Mouse (Mus musculus) embryonic facial prominence, embryonic 10.5 days (tissue): ENCODE results near the gene Prg3. TPM values are rescaled to one million over a fixed set of nuclear protein-coding genes. Genes with fewer than 3 reads are reported as not detected.

Experiments
- DNase-seq: peaks from one replicate; pipeline ENCODE4 v3.0.0-alpha.2; 2017; ENCODE audit warnings: low spot score
- H3K27ac ChIP-seq: fragments of 300-500 bp; sonication (generic); replicated peaks from 2 replicates; pipeline ENCODE4 v1.5.1; 2016; ENCODE audit warnings: mild to moderate bottlenecking
- H3K27me3 ChIP-seq: fragments of 300-500 bp; sonication (generic); replicated peaks from 2 replicates; pipeline ENCODE4 v1.6.1; 2016; ENCODE audit warnings: low read depth, mild to moderate bottlenecking; ENCODE audit not compliant: poor library complexity, severe bottlenecking
- H3K36me3 ChIP-seq: fragments of 300-500 bp; sonication (generic); replicated peaks from 2 replicates; pipeline ENCODE4 v1.6.1; 2016; ENCODE audit warnings: mild to moderate bottlenecking, moderate library complexity
- H3K4me1 ChIP-seq: fragments of 300-500 bp; sonication (generic); 2 replicates; pipeline ENCODE4 v1.6.1; 2016
- H3K4me3 ChIP-seq: fragments of 300-500 bp; sonication (generic); 2 replicates; pipeline ENCODE4 v1.5.1; 2016; ENCODE audit warnings: mild to moderate bottlenecking, moderate library complexity
- H3K9me3 ChIP-seq: fragments of 300-500 bp; sonication (generic); 2 replicates; pipeline ENCODE4 v1.6.1; 2016; ENCODE audit warnings: mild to moderate bottlenecking
- WGBS: fragments of 180-500 bp; shearing (Covaris S2); methylation state at CpG from one replicate; pipeline ENCODE4 v1.1.7; 2016; 5-methylcytosine and 5-hydroxymethylcytosine counted together
- polyA plus RNA-seq: library from polyadenylated mRNA; unstranded; fragments of >200 nt; fragmentation: Nextera tagmentation; extraction: Ambion mirVana; gene quantifications from 2 replicates; pipeline ENCODE4 v1.2.1, GENCODE M21; 2016

Gene Prg3
- polyA plus RNA-seq, 1 experiment from 2014 or later = not detected

GRCm38 (mm10) chr2:84956274-84956673 is 31.7 kb upstream of the Prg3 start:
- no peak overlapping the region for H3K4me3 ChIP-seq
- peaks cover 66% of the 10 kb centered on the region for H3K36me3 ChIP-seq
- H3K27ac ChIP-seq = no peak overlapping the region
- H3K9me3 ChIP-seq = no peaks in the 10 kb centered on the region
- H3K27me3 ChIP-seq = no peaks in the 10 kb centered on the region
- WGBS = 60% methylated on average over 5 of the region's 5 CpGs
- DNase-seq = peak; percentile 68
- H3K4me1 ChIP-seq = no peaks in the 10 kb centered on the region

DNA sequence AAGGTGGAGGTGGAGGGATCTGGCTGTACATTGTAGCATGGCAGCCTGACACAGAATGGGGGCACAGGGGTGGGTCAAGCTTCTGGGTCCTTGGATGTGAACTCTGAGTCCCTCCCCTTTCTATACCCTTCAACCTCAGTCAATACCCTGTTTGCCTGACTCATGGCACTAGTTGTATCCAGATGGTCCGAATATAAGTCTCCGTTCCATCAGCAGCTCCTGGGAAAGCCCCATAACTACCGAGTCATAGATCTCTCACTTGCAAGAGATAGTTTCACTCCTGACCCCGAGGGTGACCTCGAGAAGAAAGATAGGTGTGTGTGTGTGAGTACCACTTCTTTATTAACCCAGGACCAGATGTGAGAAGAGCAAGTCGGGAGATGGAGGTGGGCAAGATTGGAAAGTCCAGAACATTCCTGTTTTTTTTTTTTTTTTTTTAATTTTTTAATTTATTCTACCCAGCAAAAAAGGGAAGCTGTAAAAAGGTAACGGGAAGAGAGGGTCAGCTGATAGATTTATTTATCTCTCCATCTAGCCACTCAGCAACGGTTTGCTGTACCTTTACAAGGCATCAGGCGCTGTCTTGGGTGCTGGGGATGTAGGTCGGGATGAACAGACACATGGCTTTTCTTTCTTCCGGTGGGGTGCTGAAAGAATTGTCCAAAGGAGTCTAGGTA is 29.3 kb upstream of the Prg3 start:
- DNase-seq = no peak
- WGBS = 90% methylated on average over 11 of the region's 11 CpGs
- Histone ChIP-seq H3K27me3 (no peaks in the 10 kb centered on the region), H3K36me3 (peaks cover 43% of the 10 kb centered on the region), H3K9me3 (no peaks in the 10 kb centered on the region), H3K4me1 (peaks cover 8% of the 10 kb centered on the region), H3K4me3 (no peak overlapping the region), H3K27ac (no peak overlapping the region)

DNA sequence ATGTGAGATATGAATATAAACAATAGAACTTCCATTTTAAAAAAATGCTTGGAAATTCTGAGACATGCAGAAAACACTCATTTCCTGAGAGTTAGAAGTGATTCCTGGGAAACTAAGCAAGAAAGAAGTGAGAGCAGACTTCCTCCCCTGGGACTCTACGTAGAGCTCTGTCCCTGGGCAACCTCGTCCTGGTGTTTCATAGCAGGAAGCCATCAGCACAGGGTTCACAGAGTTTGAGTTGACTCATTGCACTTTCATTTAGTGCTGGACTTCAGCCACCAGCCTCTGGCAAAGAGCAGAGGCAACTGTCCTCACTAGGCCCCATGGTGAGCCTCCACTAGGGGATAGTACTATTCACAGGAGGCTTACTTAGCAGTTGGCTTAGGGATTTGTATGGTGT is 26.7 kb upstream of the Prg3 start:
- H3K9me3 ChIP-seq = no peaks in the 10 kb centered on the region
- H3K4me3 ChIP-seq = no peak overlapping the region
- H3K4me1 ChIP-seq = peaks cover 8% of the 10 kb centered on the region
- H3K27ac ChIP-seq = no peak overlapping the region
- 71% methylated on average over 2 of the region's 2 CpGs for WGBS
- H3K27me3 ChIP-seq = no peaks in the 10 kb centered on the region
- H3K36me3 ChIP-seq = peaks cover 23% of the 10 kb centered on the region
- no peak for DNase-seq

DNA sequence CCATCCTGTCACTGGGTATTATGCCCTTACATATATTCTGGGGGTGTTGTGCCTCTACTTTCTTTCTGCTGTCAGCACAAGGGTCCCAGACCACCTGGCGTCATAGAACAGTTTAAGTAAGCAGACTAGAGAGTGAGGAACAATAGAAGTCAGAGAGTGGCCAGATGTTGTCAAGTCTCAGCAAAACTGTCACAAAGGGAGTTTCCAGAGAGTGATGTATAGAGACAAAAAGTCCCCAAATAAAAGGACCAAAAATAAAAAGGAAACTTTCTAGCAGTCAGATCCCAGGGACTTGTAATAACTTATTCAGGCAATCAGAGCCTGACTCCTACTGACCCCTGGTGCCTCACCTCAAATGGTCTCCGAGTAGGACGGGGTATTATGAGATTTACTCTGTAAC is 26.1 kb upstream of the Prg3 start:
- H3K27me3 ChIP-seq = no peaks in the 10 kb centered on the region
- peaks cover 8% of the 10 kb centered on the region for H3K4me1 ChIP-seq
- H3K27ac ChIP-seq = no peak overlapping the region
- WGBS = 81% methylated on average over 3 of the region's 3 CpGs
- no peak overlapping the region for H3K4me3 ChIP-seq
- no peaks in the 10 kb centered on the region for H3K9me3 ChIP-seq
- H3K36me3 ChIP-seq = peaks cover 17% of the 10 kb centered on the region
- no peak for DNase-seq

GRCm38 (mm10) chr2:84962906-84963507 is 25.0 kb upstream of the Prg3 start:
- no peak for DNase-seq
- Histone ChIP-seq H3K4me1 (peaks cover 8% of the 10 kb centered on the region), H3K27me3 (no peaks in the 10 kb centered on the region), H3K27ac (0 out of 2 replicates have a peak overlapping the region, but pooled peaks have one; percentile 19), H3K4me3 (no peak overlapping the region), H3K9me3 (no peaks in the 10 kb centered on the region), H3K36me3 (peaks cover 7% of the 10 kb centered on the region)
- 32% methylated on average over 6 of the region's 6 CpGs for whole genome bisulfite sequencing

- no peaks in the 10 kb centered on the region; the same call in 1 of the 2 replicates for H3K36me3 ChIP-seq
- WGBS = 90% methylated on average over 7 of the region's 7 CpGs
- H3K4me3 ChIP-seq = no peak overlapping the region
- no peaks in the 10 kb centered on the region for H3K9me3 ChIP-seq
- no peaks in the 10 kb centered on the region for H3K27me3 ChIP-seq
- H3K4me1 ChIP-seq = peaks cover 8% of the 10 kb centered on the region
- no peak overlapping the region for H3K27ac ChIP-seq
- DNase-seq = no peak
Measured at GRCm38 (mm10) chr2:84964111-84964801, 23.8 kb upstream of the Prg3 start.

DNA sequence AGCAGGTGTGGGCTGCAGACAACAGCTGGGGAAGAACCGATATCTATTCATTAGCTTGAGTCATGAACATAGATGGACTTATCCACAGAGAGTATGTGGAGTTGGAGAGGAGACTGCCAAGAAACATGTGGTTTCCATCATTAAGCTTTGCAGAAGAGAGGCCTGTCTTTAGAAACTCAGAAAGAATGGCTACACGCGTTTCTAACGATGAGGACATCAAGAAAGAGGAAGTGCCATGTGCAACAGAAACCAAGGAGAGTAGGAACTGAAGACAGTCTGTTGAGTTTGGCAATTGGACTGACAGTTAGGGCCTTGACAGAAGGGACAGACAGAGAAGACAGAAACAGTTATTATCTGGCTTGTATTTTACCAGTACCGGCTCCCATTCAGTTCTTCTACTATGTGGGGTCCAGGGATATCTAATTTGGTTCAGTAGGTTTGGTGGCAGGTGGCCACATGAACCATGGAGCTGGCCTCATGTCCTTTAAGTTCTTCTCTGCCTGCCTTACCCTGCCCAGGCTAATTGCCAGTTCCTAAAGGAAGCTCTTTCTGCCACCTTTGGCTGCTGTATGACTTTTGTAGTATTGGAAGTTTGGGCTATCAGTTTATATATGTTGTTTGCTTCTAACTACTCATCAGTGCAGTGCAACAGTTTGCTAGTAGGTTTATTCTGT is 20.6 kb upstream of the Prg3 start:
- Histone ChIP-seq H3K36me3 (no peaks in the 10 kb centered on the region), H3K27ac (no peak overlapping the region), H3K9me3 (no peaks in the 10 kb centered on the region), H3K4me3 (no peak overlapping the region), H3K4me1 (peaks cover 8% of the 10 kb centered on the region), H3K27me3 (no peaks in the 10 kb centered on the region)
- DNase-seq = no peak
- 88% methylated on average over 5 of the region's 5 CpGs for WGBS

DNA sequence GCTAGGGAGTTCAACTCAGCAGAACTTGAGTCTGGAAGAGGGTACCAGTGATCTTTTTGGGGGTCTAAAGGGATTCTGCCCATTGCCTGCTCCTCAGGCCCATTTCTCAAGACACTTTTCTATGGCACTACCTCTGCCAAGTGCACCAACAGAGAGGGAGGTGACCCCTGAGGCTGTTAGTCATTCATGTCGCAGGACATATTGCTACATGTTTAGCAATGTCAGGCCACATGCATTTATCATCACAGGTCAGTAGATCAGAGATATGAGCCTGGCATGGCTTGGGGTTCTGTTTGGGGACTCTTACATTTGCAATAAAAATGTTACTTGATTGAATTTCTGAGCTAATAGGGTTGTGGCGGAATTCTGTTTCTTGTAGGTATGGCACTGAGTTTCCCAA is 12.4 kb upstream of the Prg3 start:
- Histone ChIP-seq H3K4me1 (0 out of 2 replicates have a peak, but pooled peaks cover 3% of the 10 kb centered on the region), H3K4me3 (no peak overlapping the region), H3K27ac (no peak overlapping the region), H3K36me3 (no peaks in the 10 kb centered on the region), H3K27me3 (no peaks in the 10 kb centered on the region), H3K9me3 (no peaks in the 10 kb centered on the region)
- no peak for DNase-seq
- WGBS = 93% methylated on average over 2 of the region's 2 CpGs

GRCm38 (mm10) chr2:84980188-84980587 is 7.8 kb upstream of the Prg3 start, which contains the start of gene Prg2:
TSS of gene Prg2 (plus strand) at chr2:84980461.
- Histone ChIP-seq H3K27me3 (no peaks in the 10 kb centered on the region), H3K9me3 (no peaks in the 10 kb centered on the region), H3K4me3 (no peak within 1 kb of the TSS), H3K4me1 (0 out of 2 replicates have a peak, but pooled peaks cover 3% of the 10 kb centered on the region), H3K36me3 (no peaks in the 10 kb centered on the region), H3K27ac (no peak within 1 kb of the TSS)
- 48% methylated on average over 1 of the region's 1 CpGs for WGBS
- no peak for DNase-seq

DNA sequence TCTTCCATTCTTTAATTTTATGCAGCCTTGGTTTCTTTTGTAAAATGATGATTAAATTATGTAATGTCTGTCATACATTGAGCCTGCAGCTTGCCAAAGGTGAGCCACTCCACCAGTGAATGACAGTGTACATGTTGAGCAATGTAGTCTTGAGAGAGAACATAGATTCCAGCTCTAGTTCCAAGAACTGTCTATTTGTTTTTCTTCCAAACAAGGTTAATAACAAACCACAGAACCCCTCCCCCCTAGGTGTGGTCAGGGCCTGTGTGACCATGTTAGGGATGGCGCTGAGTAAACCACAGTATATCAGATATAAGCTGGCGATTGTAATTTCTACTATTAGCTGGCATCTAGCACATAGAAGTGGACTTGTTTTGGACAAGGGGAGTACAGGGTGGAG is 8.4 kb downstream of the Prg3 start:
- 89% methylated on average over 2 of the region's 2 CpGs for WGBS
- Histone ChIP-seq H3K9me3 (no peaks in the 10 kb centered on the region), H3K27me3 (no peaks in the 10 kb centered on the region), H3K36me3 (no peaks in the 10 kb centered on the region), H3K4me1 (no peaks in the 10 kb centered on the region; the same call in 1 of the 2 replicates), H3K4me3 (no peak overlapping the region), H3K27ac (no peak overlapping the region)
- no peak for DNase-seq

GRCm38 (mm10) chr2:84999486-85000181 is 11.6 kb downstream of the Prg3 start:
- Histone ChIP-seq H3K4me1 (peaks cover 6% of the 10 kb centered on the region; the same call in 1 of the 2 replicates), H3K36me3 (no peaks in the 10 kb centered on the region), H3K4me3 (no peak overlapping the region), H3K9me3 (no peaks in the 10 kb centered on the region), H3K27ac (no peak overlapping the region), H3K27me3 (no peaks in the 10 kb centered on the region)
- no peak for DNase-seq
- 79% methylated on average over 3 of the region's 3 CpGs for WGBS

DNA sequence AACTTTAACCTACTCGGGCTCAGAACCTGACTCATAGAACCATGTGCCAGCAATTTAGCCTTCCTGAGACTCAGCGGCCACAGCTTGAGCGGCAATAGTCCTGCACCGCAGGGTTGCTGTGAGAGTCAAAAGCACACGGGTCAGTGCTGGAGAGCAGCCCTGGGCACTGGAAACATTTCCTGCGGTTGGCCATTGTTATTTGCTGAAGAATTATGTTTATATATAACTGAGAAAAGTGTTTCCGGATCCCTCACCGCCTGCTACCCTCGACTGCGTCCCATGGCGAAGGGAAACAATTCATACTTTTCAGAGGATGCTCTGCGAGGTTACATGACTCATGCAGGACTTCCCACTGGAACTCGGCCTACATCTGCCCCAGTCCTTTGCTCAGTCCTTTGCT is 13.5 kb downstream of the Prg3 start:
- no peaks in the 10 kb centered on the region for H3K9me3 ChIP-seq
- no peak overlapping the region for H3K27ac ChIP-seq
- H3K27me3 ChIP-seq = no peaks in the 10 kb centered on the region
- no peaks in the 10 kb centered on the region for H3K36me3 ChIP-seq
- H3K4me1 ChIP-seq = peaks cover 6% of the 10 kb centered on the region; the same call in 1 of the 2 replicates
- no peak for DNase-seq
- WGBS = 71% methylated on average over 13 of the region's 13 CpGs
- no peak overlapping the region for H3K4me3 ChIP-seq
